Mouse (Mus musculus): ENCODE results near the gene Plekhd1. TPM values are rescaled to one million over a fixed set of nuclear protein-coding genes. Genes with fewer than 3 reads are reported as not detected.
A peak's percentile ranks its signal among the peaks of the same experiment; 100 is the strongest.

Gene Plekhd1
- polyA plus RNA-seq, 1 experiment from 2014 or later = 0.15 TPM

DNA sequence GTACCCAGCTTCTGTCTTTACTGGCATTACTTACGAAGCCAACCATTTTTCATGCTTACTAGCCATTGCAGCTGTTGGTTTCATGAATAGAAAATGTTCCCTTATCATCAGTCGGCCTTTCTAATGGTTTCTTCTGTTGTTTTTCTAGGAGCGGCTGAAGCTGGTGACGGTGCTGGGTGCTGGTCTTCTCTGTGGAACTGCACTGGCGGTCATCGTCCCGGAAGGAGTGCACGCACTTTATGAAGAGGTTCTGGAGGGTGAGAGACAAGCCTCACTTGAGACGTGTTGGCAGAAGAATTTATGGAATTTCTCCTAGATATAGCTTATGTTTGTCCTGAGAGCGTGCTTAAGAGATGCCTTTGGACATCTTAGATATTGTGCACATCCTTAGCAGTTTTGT lies 30.1 kb upstream of the Plekhd1 start:
- H3K9ac ChIP-seq (ENCODE audit: low read length) = no peak overlapping the region
- no peak overlapping the region for H3K4me2 ChIP-seq (ENCODE audit: low read length)
- no peak overlapping the region for H3K27ac ChIP-seq (ENCODE audit: low read depth, low read length)
- 93% methylated on average over 10 of the region's 10 CpGs for WGBS
- H3K27me3 ChIP-seq (replicated peaks; ENCODE audit: control insufficient read depth, insufficient read depth, low read length) = no peaks in the 10 kb centered on the region
- DNase-seq (ENCODE audit: low spot score) = no peak
- H3K4me1 ChIP-seq (ENCODE audit: control insufficient read depth, insufficient read depth, low read length) = no peaks in the 10 kb centered on the region
- no peak overlapping the region for H3K4me3 ChIP-seq (ENCODE audit: low read depth, low read length)
- no peaks in the 10 kb centered on the region for H3K9me3 ChIP-seq (replicated peaks; ENCODE audit: control insufficient read depth, low read length)
- H3K36me3 ChIP-seq (ENCODE audit: control insufficient read depth, insufficient read depth, low read length) = peaks cover 18% of the 10 kb centered on the region
- no peak for ATAC-seq

DNA sequence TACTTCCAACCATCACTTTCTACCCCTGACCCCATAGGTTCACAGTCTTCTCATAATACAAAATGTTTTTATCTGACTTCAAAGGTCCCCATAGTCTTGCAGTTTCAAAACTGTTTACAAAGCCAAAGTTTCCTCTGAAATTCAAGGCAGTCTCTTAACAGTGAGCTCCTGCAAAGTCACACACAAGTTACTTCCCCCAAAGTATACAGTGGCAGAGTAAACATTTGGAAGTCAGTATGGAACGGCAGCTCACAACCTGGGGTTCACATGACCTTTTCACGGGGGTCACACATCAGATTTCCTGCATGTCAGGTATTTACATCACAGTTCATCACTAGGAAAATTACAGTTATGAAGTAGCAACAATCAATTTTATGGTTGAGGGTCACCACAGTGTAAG lies 28.5 kb upstream of the Plekhd1 start:
- Histone ChIP-seq H3K4me1 (ENCODE audit: control insufficient read depth, insufficient read depth, low read length) (no peaks in the 10 kb centered on the region), H3K9ac (ENCODE audit: low read length) (no peak overlapping the region), H3K27me3 (replicated peaks; ENCODE audit: control insufficient read depth, insufficient read depth, low read length) (no peaks in the 10 kb centered on the region), H3K4me3 (ENCODE audit: low read depth, low read length) (no peak overlapping the region), H3K27ac (ENCODE audit: low read depth, low read length) (no peak overlapping the region), H3K4me2 (ENCODE audit: low read length) (no peak overlapping the region), H3K9me3 (replicated peaks; ENCODE audit: control insufficient read depth, low read length) (no peaks in the 10 kb centered on the region), H3K36me3 (ENCODE audit: control insufficient read depth, insufficient read depth, low read length) (peaks cover 26% of the 10 kb centered on the region)
- DNase-seq (ENCODE audit: low spot score) (no peak), ATAC-seq (no peak)
- 95% methylated on average over 2 of the region's 2 CpGs for WGBS

DNA sequence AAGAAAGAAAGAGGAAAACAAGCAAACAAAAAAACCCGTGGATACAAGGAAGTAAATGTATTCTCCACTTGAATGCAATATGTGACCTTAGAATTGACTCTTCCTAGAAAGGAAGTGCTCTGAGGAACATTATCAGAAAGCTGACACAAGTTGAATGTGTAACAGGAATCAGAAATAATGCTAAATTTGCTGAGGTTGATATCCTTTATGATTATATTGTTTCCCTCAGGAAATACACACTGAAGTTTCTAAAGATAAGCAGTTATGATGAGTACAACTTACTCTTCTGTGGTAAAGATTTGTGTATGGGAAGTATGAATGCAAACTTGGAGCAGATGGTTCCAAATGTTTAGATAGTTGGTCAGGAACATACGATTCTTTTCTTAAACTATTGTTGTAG lies 24.0 kb upstream of the Plekhd1 start:
- WGBS = 81% methylated on average over 2 of the region's 2 CpGs
- DNase-seq (ENCODE audit: low spot score) = no peak
- Histone ChIP-seq H3K9ac (ENCODE audit: low read length) (no peak overlapping the region), H3K4me3 (ENCODE audit: low read depth, low read length) (no peak overlapping the region), H3K4me2 (ENCODE audit: low read length) (no peak overlapping the region), H3K27ac (ENCODE audit: low read depth, low read length) (no peak overlapping the region), H3K36me3 (ENCODE audit: control insufficient read depth, insufficient read depth, low read length) (peaks cover 28% of the 10 kb centered on the region), H3K9me3 (replicated peaks; ENCODE audit: control insufficient read depth, low read length) (no peaks in the 10 kb centered on the region), H3K4me1 (ENCODE audit: control insufficient read depth, insufficient read depth, low read length) (no peaks in the 10 kb centered on the region), H3K27me3 (replicated peaks; ENCODE audit: control insufficient read depth, insufficient read depth, low read length) (no peaks in the 10 kb centered on the region)
- ATAC-seq = no peak

DNA sequence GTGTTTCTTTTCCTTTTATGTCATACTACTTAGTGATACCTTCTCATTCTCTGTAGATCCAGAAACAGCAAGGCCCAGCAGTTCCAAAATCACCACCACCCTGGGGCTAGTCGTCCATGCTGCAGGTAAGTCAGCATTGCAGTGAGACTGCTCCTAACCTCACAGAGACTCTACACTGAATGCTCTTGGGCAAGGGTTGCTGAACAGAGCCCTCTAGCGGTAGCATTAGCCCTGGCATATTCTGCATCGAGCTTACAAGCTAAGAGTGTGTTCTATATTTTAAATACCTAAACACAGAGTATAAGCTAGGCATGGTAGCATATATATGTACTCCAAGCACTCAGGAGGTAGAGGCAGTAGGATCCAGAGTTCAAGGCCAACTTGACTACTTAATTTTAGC lies 19.2 kb upstream of the Plekhd1 start:
- 17% methylated on average over 3 of the region's 3 CpGs for WGBS
- no peak overlapping the region for H3K9ac ChIP-seq (ENCODE audit: low read length)
- H3K27me3 ChIP-seq (replicated peaks; ENCODE audit: control insufficient read depth, insufficient read depth, low read length) = no peaks in the 10 kb centered on the region
- DNase-seq (ENCODE audit: low spot score) (peak; percentile 76), ATAC-seq (no peak)
- no peaks in the 10 kb centered on the region for H3K9me3 ChIP-seq (replicated peaks; ENCODE audit: control insufficient read depth, low read length)
- H3K27ac ChIP-seq (ENCODE audit: low read depth, low read length) = no peak overlapping the region
- H3K4me3 ChIP-seq (ENCODE audit: low read depth, low read length) = no peak overlapping the region
- no peaks in the 10 kb centered on the region for H3K4me1 ChIP-seq (ENCODE audit: control insufficient read depth, insufficient read depth, low read length)
- peaks cover 50% of the 10 kb centered on the region for H3K36me3 ChIP-seq (ENCODE audit: control insufficient read depth, insufficient read depth, low read length)
- no peak overlapping the region for H3K4me2 ChIP-seq (ENCODE audit: low read length)

DNA sequence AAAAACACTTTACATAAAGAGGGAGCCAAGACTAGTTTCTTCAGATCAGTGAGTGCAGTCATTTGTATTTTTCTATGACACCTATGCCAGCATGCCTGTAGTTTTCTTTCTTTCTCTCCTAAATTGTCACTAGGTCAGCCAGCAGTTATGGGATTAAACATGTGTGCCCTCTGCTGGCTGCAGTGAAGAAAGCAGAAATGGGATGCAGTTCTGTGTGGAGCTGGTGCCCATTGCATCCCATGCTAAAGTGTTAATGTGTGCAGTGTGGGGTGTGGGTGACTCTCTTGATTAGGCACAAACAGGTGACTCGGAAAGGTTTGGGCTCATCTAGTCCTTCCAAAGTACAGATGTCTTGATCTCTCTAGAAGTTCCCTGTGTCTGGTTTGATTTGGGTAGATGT lies 11.1 kb upstream of the Plekhd1 start:
- Histone ChIP-seq H3K36me3 (ENCODE audit: control insufficient read depth, insufficient read depth, low read length) (peaks cover 25% of the 10 kb centered on the region), H3K4me3 (ENCODE audit: low read depth, low read length) (no peak overlapping the region), H3K27me3 (replicated peaks; ENCODE audit: control insufficient read depth, insufficient read depth, low read length) (no peaks in the 10 kb centered on the region), H3K4me2 (ENCODE audit: low read length) (no peak overlapping the region), H3K9me3 (replicated peaks; ENCODE audit: control insufficient read depth, low read length) (no peaks in the 10 kb centered on the region), H3K4me1 (ENCODE audit: control insufficient read depth, insufficient read depth, low read length) (no peaks in the 10 kb centered on the region), H3K27ac (ENCODE audit: low read depth, low read length) (no peak overlapping the region), H3K9ac (ENCODE audit: low read length) (no peak overlapping the region)
- DNase-seq (ENCODE audit: low spot score) (peak; percentile 61), ATAC-seq (no peak)
- 76% methylated on average over 1 of the region's 1 CpGs for WGBS

DNA sequence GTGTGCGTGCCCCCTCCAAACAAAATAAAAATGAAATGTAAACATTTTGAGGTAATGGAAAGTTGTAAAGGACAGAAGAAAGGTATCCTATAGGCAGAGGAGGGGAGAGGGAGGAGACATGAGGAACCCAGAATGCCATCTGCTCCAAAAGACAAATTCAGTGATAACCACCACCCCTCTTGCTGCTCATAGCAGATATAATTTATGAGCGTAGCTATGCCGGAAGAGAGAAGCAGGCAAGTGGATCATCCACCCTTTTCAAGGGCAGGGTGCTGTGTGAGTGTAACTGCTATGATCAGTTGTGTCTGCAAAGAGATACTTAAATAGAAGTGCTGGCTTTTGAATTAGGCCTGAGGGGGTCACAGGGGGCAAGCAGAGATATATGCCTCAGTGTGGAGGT lies 8.8 kb upstream of the Plekhd1 start:
- Histone ChIP-seq H3K27ac (ENCODE audit: low read depth, low read length) (no peak overlapping the region), H3K36me3 (ENCODE audit: control insufficient read depth, insufficient read depth, low read length) (peaks cover 7% of the 10 kb centered on the region; the same call in 1 of the 2 replicates), H3K4me2 (ENCODE audit: low read length) (no peak overlapping the region), H3K4me1 (ENCODE audit: control insufficient read depth, insufficient read depth, low read length) (no peaks in the 10 kb centered on the region; the same call in 1 of the 2 replicates), H3K27me3 (replicated peaks; ENCODE audit: control insufficient read depth, insufficient read depth, low read length) (no peaks in the 10 kb centered on the region), H3K9me3 (replicated peaks; ENCODE audit: control insufficient read depth, low read length) (no peaks in the 10 kb centered on the region), H3K9ac (ENCODE audit: low read length) (no peak overlapping the region), H3K4me3 (ENCODE audit: low read depth, low read length) (no peak overlapping the region)
- ATAC-seq (no peak), DNase-seq (ENCODE audit: low spot score) (no peak)
- WGBS = 97% methylated on average over 3 of the region's 3 CpGs

DNA sequence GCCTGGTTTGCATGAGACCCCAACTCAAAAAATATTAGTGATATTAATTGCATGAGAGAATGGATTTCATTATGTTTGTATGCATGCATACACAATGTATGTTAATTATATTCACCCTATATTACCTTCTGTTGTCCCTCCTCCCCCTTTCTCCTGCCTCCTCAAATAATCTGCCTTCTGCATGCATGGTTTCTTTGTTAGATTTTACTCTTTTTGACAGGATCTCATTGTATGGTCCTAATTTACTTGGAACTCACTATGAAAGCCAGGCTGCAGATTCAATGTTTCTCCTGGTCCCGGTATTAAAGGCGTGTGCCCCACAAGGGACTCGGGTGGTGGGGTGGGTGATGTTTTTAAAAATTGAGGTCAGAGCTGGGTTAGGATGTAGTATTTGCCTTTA lies 8.1 kb upstream of the Plekhd1 start:
- no peak overlapping the region for H3K4me2 ChIP-seq (ENCODE audit: low read length)
- no peak overlapping the region for H3K27ac ChIP-seq (ENCODE audit: low read depth, low read length)
- no peaks in the 10 kb centered on the region; the same call in 1 of the 2 replicates for H3K4me1 ChIP-seq (ENCODE audit: control insufficient read depth, insufficient read depth, low read length)
- DNase-seq (ENCODE audit: low spot score) (no peak), ATAC-seq (no peak)
- H3K36me3 ChIP-seq (ENCODE audit: control insufficient read depth, insufficient read depth, low read length) = peaks cover 4% of the 10 kb centered on the region; the same call in 1 of the 2 replicates
- 48% methylated on average over 3 of the region's 3 CpGs for WGBS
- H3K27me3 ChIP-seq (replicated peaks; ENCODE audit: control insufficient read depth, insufficient read depth, low read length) = no peaks in the 10 kb centered on the region
- no peaks in the 10 kb centered on the region for H3K9me3 ChIP-seq (replicated peaks; ENCODE audit: control insufficient read depth, low read length)
- no peak overlapping the region for H3K4me3 ChIP-seq (ENCODE audit: low read depth, low read length)
- no peak overlapping the region for H3K9ac ChIP-seq (ENCODE audit: low read length)

DNA sequence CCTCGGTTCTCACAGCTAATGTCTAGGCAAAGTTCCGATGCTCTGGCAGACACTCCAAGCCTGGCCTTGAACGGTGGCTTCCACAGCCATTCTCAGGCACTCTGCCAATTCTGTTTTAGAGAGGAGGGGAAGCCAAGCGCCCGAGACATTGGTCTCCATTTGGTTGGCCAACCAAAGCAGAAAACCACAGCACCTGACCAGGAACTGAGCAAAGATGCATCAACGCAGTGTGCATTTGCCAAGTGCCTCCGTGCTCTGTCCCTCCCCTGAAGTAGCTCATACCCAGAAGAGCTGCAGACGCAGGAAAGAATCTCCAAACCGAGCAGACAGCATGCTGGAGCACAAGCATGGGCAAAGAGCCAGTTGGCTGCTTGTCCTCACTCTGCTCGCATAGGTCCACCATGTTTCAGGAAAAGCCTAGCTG lies 4.6 kb upstream of the Plekhd1 start:
- peaks cover 19% of the 10 kb centered on the region for H3K27me3 ChIP-seq (replicated peaks; ENCODE audit: control insufficient read depth, insufficient read depth, low read length)
- 59% methylated on average over 10 of the region's 10 CpGs for WGBS
- no peaks in the 10 kb centered on the region for H3K36me3 ChIP-seq (ENCODE audit: control insufficient read depth, insufficient read depth, low read length)
- H3K4me2 ChIP-seq (ENCODE audit: low read length) = no peak overlapping the region
- ATAC-seq = peak; percentile 67; the same call in 1 of the 2 replicates
- H3K27ac ChIP-seq (ENCODE audit: low read depth, low read length) = no peak overlapping the region
- no peak overlapping the region for H3K9ac ChIP-seq (ENCODE audit: low read length)
- peaks cover 4% of the 10 kb centered on the region for H3K4me1 ChIP-seq (ENCODE audit: control insufficient read depth, insufficient read depth, low read length)
- peak; percentile 85 for DNase-seq (ENCODE audit: low spot score)
- H3K4me3 ChIP-seq (ENCODE audit: low read depth, low read length) = no peak overlapping the region
- H3K9me3 ChIP-seq (replicated peaks; ENCODE audit: control insufficient read depth, low read length) = no peaks in the 10 kb centered on the region

DNA sequence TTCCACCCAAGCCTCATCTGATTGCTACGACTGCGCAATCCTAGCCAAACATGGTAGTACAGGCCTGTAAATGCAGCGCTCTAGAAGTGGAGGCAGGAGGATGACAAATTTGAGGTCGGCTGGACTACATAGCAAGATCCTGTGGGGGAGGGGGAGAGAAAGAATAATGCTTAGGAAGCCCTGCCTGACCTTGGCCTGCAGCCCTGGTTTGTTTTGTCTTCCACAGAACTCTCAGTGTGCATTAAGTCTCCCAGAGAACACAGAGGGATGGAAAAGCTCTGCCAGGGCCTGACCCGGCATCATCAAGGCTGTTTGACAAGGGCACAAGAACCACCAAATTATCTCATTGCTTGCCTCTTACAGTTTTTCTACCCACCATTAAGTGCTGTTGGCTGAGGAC lies 2.7 kb upstream of the Plekhd1 start:
- Histone ChIP-seq H3K4me3 (ENCODE audit: low read depth, low read length) (no peak overlapping the region), H3K9me3 (replicated peaks; ENCODE audit: control insufficient read depth, low read length) (no peaks in the 10 kb centered on the region), H3K27ac (ENCODE audit: low read depth, low read length) (no peak overlapping the region), H3K4me2 (ENCODE audit: low read length) (no peak overlapping the region), H3K27me3 (replicated peaks; ENCODE audit: control insufficient read depth, insufficient read depth, low read length) (peaks cover 33% of the 10 kb centered on the region), H3K4me1 (ENCODE audit: control insufficient read depth, insufficient read depth, low read length) (peaks cover 4% of the 10 kb centered on the region), H3K9ac (ENCODE audit: low read length) (no peak overlapping the region), H3K36me3 (ENCODE audit: control insufficient read depth, insufficient read depth, low read length) (no peaks in the 10 kb centered on the region)
- DNase-seq (ENCODE audit: low spot score) = no peak
- WGBS = 62% methylated on average over 5 of the region's 5 CpGs
- no peak for ATAC-seq
